Mouse (Mus musculus): ENCODE measurements around the gene Ikzf1. TPM values are rescaled to one million over a fixed set of nuclear protein-coding genes. Genes with fewer than 3 reads are reported as not detected.

Ikzf1 gene
- polyA plus RNA-seq, 1 experiment from 2014 or later: 12.5 TPM

- Histone ChIP-seq H3K9me3 (ENCODE audit: low read length) (no peaks in the 10 kb centered on the region), H3K36me3 (replicated peaks; ENCODE audit: insufficient read depth, low read length) (peaks cover 18% of the 10 kb centered on the region), H3K4me3 (ENCODE audit: low read depth, low read length) (no peak overlapping the region), H3K4me2 (ENCODE audit: low read depth, low read length) (no peak overlapping the region), H3K9ac (replicated peaks) (no peak overlapping the region), H3K4me1 (ENCODE audit: insufficient read depth) (peaks cover 36% of the 10 kb centered on the region), H3K27ac (ENCODE audit: low read depth) (no peak overlapping the region), H3K27me3 (ENCODE audit: insufficient read depth, low read length) (no peaks in the 10 kb centered on the region)
- DNase-seq (no peak), ATAC-seq (no peak)
- 61% methylated on average over 2 of the region's 2 CpGs for WGBS (ENCODE audit: insufficient replicate concordance)
- TF ChIP-seq CTCF (IDR thresholded peaks at IDR 0.05; ENCODE audit: low read depth) (no peak), EP300 (IDR thresholded peaks at IDR 0.05; ENCODE audit: low read depth) (no peak)
These were observed 52.8 kb downstream of the Ikzf1 start for GRCm38 (mm10) chr11:11737562-11737961.

GRCm38 (mm10) chr11:11739054-11739453, 54.3 kb downstream of the Ikzf1 start:
- ATAC-seq: no peak
- H3K9me3 ChIP-seq (ENCODE audit: low read length): no peaks in the 10 kb centered on the region
- DNase-seq: no peak
- H3K36me3 ChIP-seq (replicated peaks; ENCODE audit: insufficient read depth, low read length): peaks cover 14% of the 10 kb centered on the region
- no peak overlapping the region for H3K4me2 ChIP-seq (ENCODE audit: low read depth, low read length)
- no peak overlapping the region for H3K9ac ChIP-seq (replicated peaks)
- H3K4me1 ChIP-seq (ENCODE audit: insufficient read depth): peaks cover 23% of the 10 kb centered on the region
- H3K27me3 ChIP-seq (ENCODE audit: insufficient read depth, low read length): no peaks in the 10 kb centered on the region
- no peak for TF ChIP-seq CTCF (IDR thresholded peaks at IDR 0.05; ENCODE audit: low read depth)
- no peak for TF ChIP-seq EP300 (IDR thresholded peaks at IDR 0.05; ENCODE audit: low read depth)
- H3K27ac ChIP-seq (ENCODE audit: low read depth): no peak overlapping the region
- H3K4me3 ChIP-seq (ENCODE audit: low read depth, low read length): no peak overlapping the region
- WGBS (ENCODE audit: insufficient replicate concordance): 86% methylated on average over 3 of the region's 3 CpGs

- ATAC-seq (no peak), DNase-seq (no peak)
- Histone ChIP-seq H3K4me2 (ENCODE audit: low read depth, low read length) (no peak overlapping the region), H3K4me1 (ENCODE audit: insufficient read depth) (peaks cover 13% of the 10 kb centered on the region; the same call in 1 of the 2 replicates), H3K36me3 (replicated peaks; ENCODE audit: insufficient read depth, low read length) (peaks cover 19% of the 10 kb centered on the region), H3K27me3 (ENCODE audit: insufficient read depth, low read length) (no peaks in the 10 kb centered on the region), H3K9me3 (ENCODE audit: low read length) (no peaks in the 10 kb centered on the region), H3K9ac (replicated peaks) (0 out of 2 replicates have a peak overlapping the region, but pooled peaks have one; percentile 11), H3K4me3 (ENCODE audit: low read depth, low read length) (no peak overlapping the region), H3K27ac (ENCODE audit: low read depth) (0 out of 2 replicates have a peak overlapping the region, but pooled peaks have one; percentile 22)
- WGBS (ENCODE audit: insufficient replicate concordance): 65% methylated on average over 5 of the region's 5 CpGs
- TF ChIP-seq CTCF (IDR thresholded peaks at IDR 0.05; ENCODE audit: low read depth) (no peak), EP300 (IDR thresholded peaks at IDR 0.05; ENCODE audit: low read depth) (no peak)
These were observed 55.8 kb downstream of the Ikzf1 start for GRCm38 (mm10) chr11:11740603-11741002.

GRCm38 (mm10) chr11:11741574-11741973, 56.8 kb downstream of the Ikzf1 start:
- TF ChIP-seq CTCF (IDR thresholded peaks at IDR 0.05; ENCODE audit: low read depth): no peak
- no peak for TF ChIP-seq EP300 (IDR thresholded peaks at IDR 0.05; ENCODE audit: low read depth)
- H3K36me3 ChIP-seq (replicated peaks; ENCODE audit: insufficient read depth, low read length): peaks cover 26% of the 10 kb centered on the region
- no peak overlapping the region for H3K4me2 ChIP-seq (ENCODE audit: low read depth, low read length)
- DNase-seq (no peak), ATAC-seq (no peak)
- H3K4me1 ChIP-seq (ENCODE audit: insufficient read depth): 0 out of 2 replicates have a peak, but pooled peaks cover 6% of the 10 kb centered on the region
- no peak overlapping the region for H3K27ac ChIP-seq (ENCODE audit: low read depth)
- H3K9me3 ChIP-seq (ENCODE audit: low read length): no peaks in the 10 kb centered on the region
- H3K4me3 ChIP-seq (ENCODE audit: low read depth, low read length): no peak overlapping the region
- no peaks in the 10 kb centered on the region for H3K27me3 ChIP-seq (ENCODE audit: insufficient read depth, low read length)
- H3K9ac ChIP-seq (replicated peaks): no peak overlapping the region
- 79% methylated on average over 5 of the region's 5 CpGs for WGBS (ENCODE audit: insufficient replicate concordance)

GRCm38 (mm10) chr11:11742626-11743025, 57.8 kb downstream of the Ikzf1 start:
- 0 out of 2 replicates have a peak, but pooled peaks cover 6% of the 10 kb centered on the region for H3K4me1 ChIP-seq (ENCODE audit: insufficient read depth)
- H3K27me3 ChIP-seq (ENCODE audit: insufficient read depth, low read length): no peaks in the 10 kb centered on the region
- H3K4me3 ChIP-seq (ENCODE audit: low read depth, low read length): no peak overlapping the region
- peak overlapping the region; percentile 65 for H3K27ac ChIP-seq (ENCODE audit: low read depth)
- ATAC-seq: peak; percentile 66
- H3K4me2 ChIP-seq (ENCODE audit: low read depth, low read length): no peak overlapping the region
- 20% methylated on average over 2 of the region's 2 CpGs for WGBS (ENCODE audit: insufficient replicate concordance)
- H3K9me3 ChIP-seq (ENCODE audit: low read length): no peaks in the 10 kb centered on the region
- no peak overlapping the region for H3K9ac ChIP-seq (replicated peaks)
- peak; percentile 89 for TF ChIP-seq CTCF (IDR thresholded peaks at IDR 0.05; ENCODE audit: low read depth)
- peak; percentile 89 for TF ChIP-seq EP300 (IDR thresholded peaks at IDR 0.05; ENCODE audit: low read depth)
- DNase-seq: peak; percentile 80
- H3K36me3 ChIP-seq (replicated peaks; ENCODE audit: insufficient read depth, low read length): peaks cover 23% of the 10 kb centered on the region

GRCm38 (mm10) chr11:11744222-11744621, 59.4 kb downstream of the Ikzf1 start:
- Histone ChIP-seq H3K4me3 (ENCODE audit: low read depth, low read length) (no peak overlapping the region), H3K9me3 (ENCODE audit: low read length) (no peaks in the 10 kb centered on the region), H3K4me1 (ENCODE audit: insufficient read depth) (0 out of 2 replicates have a peak, but pooled peaks cover 6% of the 10 kb centered on the region), H3K36me3 (replicated peaks; ENCODE audit: insufficient read depth, low read length) (peaks cover 35% of the 10 kb centered on the region), H3K9ac (replicated peaks) (no peak overlapping the region), H3K4me2 (ENCODE audit: low read depth, low read length) (no peak overlapping the region), H3K27ac (ENCODE audit: low read depth) (no peak overlapping the region), H3K27me3 (ENCODE audit: insufficient read depth, low read length) (no peaks in the 10 kb centered on the region)
- ATAC-seq (no peak), DNase-seq (no peak)
- TF ChIP-seq CTCF (IDR thresholded peaks at IDR 0.05; ENCODE audit: low read depth): no peak
- TF ChIP-seq EP300 (IDR thresholded peaks at IDR 0.05; ENCODE audit: low read depth): no peak
- 51% methylated on average over 1 of the region's 1 CpGs for WGBS (ENCODE audit: insufficient replicate concordance)
